Mouse (Mus musculus) bone marrow macrophage, adult 2 months (primary cell): ENCODE measurements around the gene Fau.

Experiments used
- CTCF ChIP-seq: IDR thresholded peaks from 2 replicates; pipeline ENCODE4 v1.5.1; 2012; ENCODE audit warnings: low read depth, mild to moderate bottlenecking, low read length, moderate library complexity
- POLR2A ChIP-seq: IDR thresholded peaks from 2 replicates; pipeline ENCODE4 v1.6.1; 2012; ENCODE audit warnings: mild to moderate bottlenecking, low read depth, low read length, borderline replicate concordance

GRCm38 (mm10) chr19:6023059-6023458, 34.6 kb upstream of the Fau start:
- TF ChIP-seq CTCF (no peak), POLR2A (no peak)
